Mouse (Mus musculus) ES-Bruce4 (cell line): ENCODE data around the gene Olfm1.

Experiments
- CTCF ChIP-seq: IDR thresholded peaks from one replicate; pipeline ENCODE4 v1.8.1; 2011; ENCODE audit warnings: low read depth, low read length
- POLR2A ChIP-seq: IDR thresholded peaks from one replicate; pipeline ENCODE4 v1.8.1; 2011; ENCODE audit warnings: low read length; ENCODE audit not compliant: insufficient read depth

GRCm38 (mm10) chr2:28210273-28210672 is 17.5 kb downstream of the Olfm1 start:
- TF ChIP-seq POLR2A: no peak
- TF ChIP-seq CTCF: no peak
